Mouse (Mus musculus) heart, postnatal 0 days (tissue): ENCODE measurements at regions not wholly inside any gene's neighbourhood (a gene's known extent, or its start where the extent isn't known, plus 50 kb on each side); places are given as distances from the start of the nearest gene placed in this dataset.

Experiments
- ATAC-seq: fragments of 200-750 bp; cut with Nextera tagmentation; 2 replicates; pipeline ENCODE4 v1.8.0; 2017; ENCODE audit warnings: low read depth, moderate number of reproducible peaks, moderate library complexity; ENCODE audit not compliant: insufficient read depth
- DNase-seq: peaks from one replicate; pipeline ENCODE4 v3.0.0-alpha.2; 2016; ENCODE audit warnings: low spot score
- H3K27ac ChIP-seq: fragments of 300-500 bp; sonication (generic); 2 replicates; pipeline ENCODE4 v1.5.1; 2014; ENCODE audit warnings: low read depth, mild to moderate bottlenecking
- H3K27me3 ChIP-seq: fragments of 300-500 bp; sonication (generic); 2 replicates; pipeline ENCODE4 v1.6.1; 2014; ENCODE audit warnings: low read length, mixed read lengths; ENCODE audit not compliant: control insufficient read depth, insufficient read depth
- H3K36me3 ChIP-seq: fragments of 300-500 bp; sonication (generic); replicated peaks from 2 replicates; pipeline ENCODE4 v1.6.1; 2014; ENCODE audit warnings: low read length, mixed read lengths; ENCODE audit not compliant: control insufficient read depth, insufficient read depth
- H3K4me1 ChIP-seq: fragments of 300-500 bp; sonication (generic); 2 replicates; pipeline ENCODE4 v1.6.1; 2014; ENCODE audit warnings: antibody characterized with exemption; ENCODE audit not compliant: control insufficient read depth, insufficient read depth
- H3K4me2 ChIP-seq: fragments of 300-500 bp; sonication (generic); 2 replicates; pipeline ENCODE4 v1.6.1; 2014; ENCODE audit warnings: low read depth, mild to moderate bottlenecking, low read length, moderate library complexity
- H3K4me3 ChIP-seq: fragments of 300-500 bp; sonication (generic); 2 replicates; pipeline ENCODE4 v1.5.1; 2014; ENCODE audit warnings: low read depth, low read length
- H3K9ac ChIP-seq: fragments of 300-500 bp; sonication (generic); replicated peaks from 2 replicates; pipeline ENCODE4 v1.6.1; 2014; ENCODE audit warnings: low read depth, low read length, mixed read lengths
- H3K9me3 ChIP-seq: fragments of 300-500 bp; sonication (generic); replicated peaks from 2 replicates; pipeline ENCODE4 v1.6.1; 2016; ENCODE audit warnings: low read length; ENCODE audit not compliant: control insufficient read depth
- CTCF ChIP-seq: IDR thresholded peaks from 2 replicates; pipeline ENCODE4 v1.5.1; 2016; ENCODE audit warnings: antibody characterized with exemption, control low read depth, low read depth
- EP300 ChIP-seq: IDR thresholded peaks from 2 replicates; pipeline ENCODE4 v1.6.1; 2016; ENCODE audit warnings: antibody characterized with exemption, low read depth
- WGBS: fragments of 180-500 bp; shearing (Covaris S2); extraction: QIAGEN DNeasy Blood & Tissue Kit; methylation state at CpG from one replicate; pipeline ENCODE4 v1.1.7; 2014; 5-methylcytosine and 5-hydroxymethylcytosine counted together

DNA sequence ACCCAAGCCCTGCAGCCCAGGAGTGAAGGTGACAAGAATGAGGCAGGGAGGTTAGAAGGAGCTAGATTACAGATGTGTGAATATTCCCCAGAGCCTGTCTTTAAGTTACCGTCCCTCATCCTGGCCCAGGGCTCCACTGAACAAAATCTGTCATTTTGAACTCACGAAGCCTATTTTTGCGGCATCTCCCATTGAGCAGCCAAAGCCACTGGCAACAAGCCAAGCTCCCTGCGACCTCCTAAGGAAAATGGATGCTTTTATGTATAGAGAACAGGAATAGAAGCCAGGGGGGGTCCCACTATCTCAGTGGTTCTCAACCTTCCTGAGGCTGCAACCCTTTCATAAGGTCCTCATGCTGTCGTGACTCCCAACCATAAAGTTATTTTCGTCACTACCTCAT, 121.0 kb upstream of the Thy1 start:
- no peak for DNase-seq
- TF ChIP-seq EP300 (no peak), CTCF (no peak)
- Histone ChIP-seq H3K27me3 (peaks cover 49% of the 10 kb centered on the region), H3K4me3 (no peak overlapping the region), H3K36me3 (no peaks in the 10 kb centered on the region), H3K9ac (no peak overlapping the region), H3K27ac (no peak overlapping the region), H3K4me1 (no peaks in the 10 kb centered on the region), H3K9me3 (no peaks in the 10 kb centered on the region), H3K4me2 (no peak overlapping the region)
- WGBS, result 46% methylated on average over 6 of the region's 6 CpGs
- ATAC-seq, result no peak

- DNase-seq (no peak), ATAC-seq (no peak)
- 29% methylated on average over 4 of the region's 4 CpGs for WGBS
- Histone ChIP-seq H3K9ac (no peak overlapping the region), H3K4me1 (no peaks in the 10 kb centered on the region), H3K27me3 (peaks cover 42% of the 10 kb centered on the region), H3K36me3 (no peaks in the 10 kb centered on the region), H3K9me3 (no peaks in the 10 kb centered on the region), H3K27ac (no peak overlapping the region), H3K4me2 (no peak overlapping the region), H3K4me3 (no peak overlapping the region)
- TF ChIP-seq EP300, result no peak
- no peak for TF ChIP-seq CTCF
Measured at GRCm38 (mm10) chr9:43923088-43923487, 120.1 kb upstream of the Thy1 start.

DNA sequence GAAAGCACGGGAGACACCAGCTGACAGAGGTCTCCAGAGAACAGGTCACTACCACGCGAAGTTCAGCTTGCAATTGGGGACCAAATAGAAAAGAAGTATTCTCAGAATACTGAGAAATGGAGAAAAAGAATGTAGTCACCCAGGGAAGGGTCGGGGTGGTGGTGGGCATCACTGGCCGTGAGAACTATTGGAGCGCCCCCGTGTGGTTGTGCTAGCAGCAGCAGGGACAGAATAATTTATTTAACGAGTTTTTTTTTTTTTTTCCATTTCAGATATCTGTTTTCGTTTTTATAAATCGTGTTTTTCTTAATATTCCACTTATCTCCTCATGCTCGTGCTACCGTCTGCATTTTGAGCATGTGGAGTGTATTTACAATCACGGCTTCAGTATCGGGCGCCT, 118.4 kb upstream of the Thy1 start:
- Histone ChIP-seq H3K36me3 (no peaks in the 10 kb centered on the region), H3K4me3 (no peak overlapping the region), H3K9me3 (no peaks in the 10 kb centered on the region), H3K4me1 (no peaks in the 10 kb centered on the region), H3K4me2 (no peak overlapping the region), H3K9ac (no peak overlapping the region), H3K27ac (no peak overlapping the region), H3K27me3 (peaks cover 27% of the 10 kb centered on the region)
- DNase-seq (no peak), ATAC-seq (no peak)
- TF ChIP-seq EP300 (no peak), CTCF (peak; percentile 28)
- 26% methylated on average over 15 of the region's 15 CpGs for WGBS

GRCm38 (mm10) chr9:43929312-43930036, 113.7 kb upstream of the Thy1 start:
- no peak overlapping the region for H3K4me2 ChIP-seq
- DNase-seq (no peak), ATAC-seq (no peak)
- no peak overlapping the region for H3K9ac ChIP-seq
- H3K27me3 ChIP-seq, result peaks cover 7% of the 10 kb centered on the region
- H3K27ac ChIP-seq, result no peak overlapping the region
- H3K36me3 ChIP-seq, result no peaks in the 10 kb centered on the region
- TF ChIP-seq CTCF (no peak), EP300 (no peak)
- H3K4me3 ChIP-seq, result no peak overlapping the region
- H3K9me3 ChIP-seq, result no peaks in the 10 kb centered on the region
- WGBS, result 38% methylated on average over 7 of the region's 7 CpGs
- no peaks in the 10 kb centered on the region for H3K4me1 ChIP-seq

DNA sequence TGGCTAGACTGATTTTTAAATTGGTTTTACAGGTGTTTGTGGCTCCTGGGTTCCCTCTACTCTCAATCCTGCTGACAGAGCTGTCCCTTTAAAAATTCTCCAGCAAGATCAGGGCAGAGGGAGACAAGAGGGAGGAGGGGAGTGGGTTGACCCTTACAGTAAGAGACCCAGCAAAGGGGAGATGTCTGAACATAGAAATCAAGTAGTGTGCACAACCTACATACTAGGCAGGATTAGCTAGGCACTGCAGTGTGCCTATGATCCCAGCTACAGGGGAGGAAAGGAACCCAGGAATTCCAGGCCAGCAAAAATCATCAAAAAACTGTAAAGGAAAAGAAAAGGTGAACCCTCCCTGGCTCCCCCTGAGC, 113.2 kb upstream of the Thy1 start:
- no peak overlapping the region for H3K4me3 ChIP-seq
- TF ChIP-seq EP300 (no peak), CTCF (no peak)
- H3K9me3 ChIP-seq, result no peaks in the 10 kb centered on the region
- DNase-seq (no peak), ATAC-seq (no peak)
- peaks cover 10% of the 10 kb centered on the region for H3K27me3 ChIP-seq
- H3K4me1 ChIP-seq, result no peaks in the 10 kb centered on the region
- no peak overlapping the region for H3K4me2 ChIP-seq
- H3K27ac ChIP-seq, result no peak overlapping the region
- no peak overlapping the region for H3K9ac ChIP-seq
- no peaks in the 10 kb centered on the region for H3K36me3 ChIP-seq

DNA sequence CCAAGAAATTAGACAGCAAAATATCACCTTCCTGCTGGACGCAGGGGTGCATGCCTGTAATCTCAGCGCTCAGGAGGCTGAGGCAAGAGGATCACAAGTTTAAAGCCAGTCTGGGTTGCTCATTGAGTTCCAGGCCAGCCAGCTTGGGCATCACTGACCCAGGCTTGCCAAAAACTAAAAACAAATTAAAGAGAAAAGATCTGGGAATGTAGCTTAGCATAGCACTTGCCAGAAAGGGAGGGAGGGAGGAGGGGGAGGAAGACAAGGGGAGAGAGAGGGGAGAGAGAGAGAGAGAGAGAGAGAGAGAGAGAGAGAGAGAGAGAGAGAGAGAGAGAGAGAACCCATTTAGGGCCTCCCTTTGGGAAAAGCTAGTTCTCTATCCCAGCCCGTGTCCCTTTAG, 112.7 kb upstream of the Thy1 start:
- peaks cover 10% of the 10 kb centered on the region for H3K27me3 ChIP-seq
- WGBS, result 59% methylated on average over 3 of the region's 3 CpGs
- no peak overlapping the region for H3K4me3 ChIP-seq

More for the DNA sequence above, 112.7 kb upstream of the Thy1 start:
- no peak for TF ChIP-seq CTCF
- TF ChIP-seq EP300, result no peak
- H3K9ac ChIP-seq, result no peak overlapping the region
- H3K36me3 ChIP-seq, result no peaks in the 10 kb centered on the region
- no peaks in the 10 kb centered on the region for H3K4me1 ChIP-seq
- DNase-seq (no peak), ATAC-seq (no peak)
- H3K4me2 ChIP-seq, result no peak overlapping the region
- no peak overlapping the region for H3K27ac ChIP-seq
- H3K9me3 ChIP-seq, result no peaks in the 10 kb centered on the region
